Mouse (Mus musculus) ES-Bruce4 (cell line): ENCODE measurements around the gene Pard6a. TPM values are rescaled to one million over a fixed set of nuclear protein-coding genes. Genes with fewer than 3 reads are reported as not detected.

Source experiments
- H3K27ac ChIP-seq: 2 replicates; pipeline ENCODE4 v1.5.1; 2012; ENCODE audit warnings: low read length, inconsistent platforms; ENCODE audit not compliant: insufficient read depth
- H3K27me3 ChIP-seq: 2 replicates; pipeline ENCODE4 v1.6.1; 2012; ENCODE audit warnings: mild to moderate bottlenecking, low read length, inconsistent platforms; ENCODE audit not compliant: control insufficient read depth, poor library complexity, insufficient read depth, severe bottlenecking
- H3K36me3 ChIP-seq: 2 replicates; pipeline ENCODE4 v1.6.1; 2012; ENCODE audit warnings: inconsistent platforms, mild to moderate bottlenecking, low read length, moderate library complexity; ENCODE audit not compliant: control insufficient read depth, poor library complexity, insufficient read depth, severe bottlenecking
- H3K4me1 ChIP-seq: one replicate; pipeline ENCODE4 v1.8.1; 2011; ENCODE audit warnings: low read length; ENCODE audit not compliant: control insufficient read depth, insufficient read depth
- H3K4me3 ChIP-seq: 2 replicates; pipeline ENCODE4 v1.5.1; 2011; ENCODE audit warnings: low read depth, mild to moderate bottlenecking, low read length
- H3K9ac ChIP-seq: 2 replicates; pipeline ENCODE4 v1.6.1; 2012; ENCODE audit warnings: low read depth, mild to moderate bottlenecking, inconsistent platforms; ENCODE audit not compliant: poor library complexity, severe bottlenecking
- H3K9me3 ChIP-seq: replicated peaks from 2 replicates; pipeline ENCODE4 v1.6.1; 2012; ENCODE audit warnings: mild to moderate bottlenecking, low read length, inconsistent platforms; ENCODE audit not compliant: control insufficient read depth, poor library complexity, insufficient read depth, severe bottlenecking
- CTCF ChIP-seq: IDR thresholded peaks from one replicate; pipeline ENCODE4 v1.8.1; 2011; ENCODE audit warnings: low read depth, low read length
- EP300 ChIP-seq: IDR thresholded peaks from 2 replicates; pipeline ENCODE4 v1.6.1; 2011; ENCODE audit warnings: low read depth, low read length; ENCODE audit not compliant: insufficient read depth
- POLR2A ChIP-seq: IDR thresholded peaks from one replicate; pipeline ENCODE4 v1.8.1; 2011; ENCODE audit warnings: low read length; ENCODE audit not compliant: insufficient read depth
- polyA plus RNA-seq: library from polyadenylated mRNA; stranded (reverse); fragments of >200 nt; gene quantifications from 2 replicates; pipeline ENCODE4 v1.2.4, GENCODE M21; 2011; ENCODE audit warnings: low read depth; ENCODE audit not compliant: missing spikeins, insufficient read depth, insufficient read length

The Pard6a gene
- polyA plus RNA-seq, 1 experiment = 10.4 TPM

GRCm38 (mm10) chr8:105686551-105686950, 14.4 kb upstream of the Pard6a start:
- H3K9ac ChIP-seq = peak overlapping the region; percentile 84
- H3K4me1 ChIP-seq = peaks cover 3% of the 10 kb centered on the region
- no peaks in the 10 kb centered on the region for H3K9me3 ChIP-seq
- no peak for TF ChIP-seq EP300
- H3K36me3 ChIP-seq = peaks cover 15% of the 10 kb centered on the region
- H3K4me3 ChIP-seq = peak overlapping the region; percentile 53
- no peaks in the 10 kb centered on the region for H3K27me3 ChIP-seq
- H3K27ac ChIP-seq = 0 out of 2 replicates have a peak overlapping the region, but pooled peaks have one; percentile 5

GRCm38 (mm10) chr8:105687512-105687911, 13.4 kb upstream of the Pard6a start:
- Histone ChIP-seq H3K36me3 (peaks cover 7% of the 10 kb centered on the region; the same call in 1 of the 2 replicates), H3K9me3 (no peaks in the 10 kb centered on the region), H3K4me1 (peaks cover 3% of the 10 kb centered on the region), H3K27me3 (no peaks in the 10 kb centered on the region), H3K4me3 (peak overlapping the region; percentile 13; the same call in 1 of the 2 replicates), H3K27ac (peak overlapping the region; percentile 0; the same call in 1 of the 2 replicates), H3K9ac (peak overlapping the region; percentile 26; the same call in 1 of the 2 replicates)
- TF ChIP-seq CTCF = no peak
- TF ChIP-seq POLR2A = no peak
- TF ChIP-seq EP300 = no peak

- H3K9me3 ChIP-seq = no peaks in the 10 kb centered on the region
- peaks cover 3% of the 10 kb centered on the region for H3K4me1 ChIP-seq
- no peaks in the 10 kb centered on the region for H3K27me3 ChIP-seq
- no peak for TF ChIP-seq CTCF
- no peak for TF ChIP-seq EP300
- TF ChIP-seq POLR2A = no peak
- no peak overlapping the region for H3K27ac ChIP-seq
- 0 out of 2 replicates have a peak, but pooled peaks cover 2% of the 10 kb centered on the region for H3K36me3 ChIP-seq
- no peak overlapping the region for H3K4me3 ChIP-seq
- peak overlapping the region; percentile 26; the same call in 1 of the 2 replicates for H3K9ac ChIP-seq
Observed at GRCm38 (mm10) chr8:105688242-105688752, 12.7 kb upstream of the Pard6a start.

- H3K27ac ChIP-seq = no peak overlapping the region
- no peaks in the 10 kb centered on the region for H3K9me3 ChIP-seq
- no peak overlapping the region for H3K9ac ChIP-seq
- H3K4me3 ChIP-seq = no peak overlapping the region
- no peaks in the 10 kb centered on the region for H3K36me3 ChIP-seq
- no peak for TF ChIP-seq CTCF
- TF ChIP-seq EP300 = no peak
- TF ChIP-seq POLR2A = no peak
- peaks cover 3% of the 10 kb centered on the region for H3K4me1 ChIP-seq
- H3K27me3 ChIP-seq = no peaks in the 10 kb centered on the region
Observed at GRCm38 (mm10) chr8:105689256-105689982, 11.5 kb upstream of the Pard6a start.

GRCm38 (mm10) chr8:105689983-105690360, 11.0 kb upstream of the Pard6a start:
- TF ChIP-seq CTCF = no peak
- no peak for TF ChIP-seq EP300
- no peak for TF ChIP-seq POLR2A
- Histone ChIP-seq H3K4me1 (peaks cover 3% of the 10 kb centered on the region), H3K36me3 (no peaks in the 10 kb centered on the region)

GRCm38 (mm10) chr8:105690978-105691377, 10.0 kb upstream of the Pard6a start:
- Histone ChIP-seq H3K27ac (no peak overlapping the region), H3K9me3 (no peaks in the 10 kb centered on the region), H3K9ac (no peak overlapping the region), H3K4me3 (no peak overlapping the region), H3K27me3 (no peaks in the 10 kb centered on the region), H3K36me3 (no peaks in the 10 kb centered on the region), H3K4me1 (peaks cover 3% of the 10 kb centered on the region)
- no peak for TF ChIP-seq CTCF
- no peak for TF ChIP-seq EP300
- no peak for TF ChIP-seq POLR2A

More at GRCm38 (mm10) chr8:105689983-105690360, 11.0 kb upstream of the Pard6a start:
- no peak overlapping the region for H3K27ac ChIP-seq
- no peak overlapping the region for H3K9ac ChIP-seq
- no peaks in the 10 kb centered on the region for H3K9me3 ChIP-seq
- no peaks in the 10 kb centered on the region for H3K27me3 ChIP-seq
- H3K4me3 ChIP-seq = no peak overlapping the region
